Mouse (Mus musculus): ENCODE results near the gene Pth2.

GRCm38 (mm10) chr7:45191161-45191560 lies 10.4 kb downstream of the Pth2 start:
- TF ChIP-seq ETS1 (conservative IDR thresholded peaks at IDR 0.05; ENCODE audit: low read depth, low read length): no peak
- no peak for TF ChIP-seq CTCF (conservative IDR thresholded peaks at IDR 0.05 in 1 of 2, IDR thresholded peaks at IDR 0.05 in 1 of 2; ENCODE audit: low read depth in 2 of 2, low read length in 2 of 2)
- no peak for TF ChIP-seq GABPA (IDR thresholded peaks at IDR 0.05; ENCODE audit: insufficient replicate concordance, low read depth, low read length)
- no peak for TF ChIP-seq TCF12 (IDR thresholded peaks at IDR 0.05; ENCODE audit: low read depth, low read length)
- no peak for TF ChIP-seq MEF2A (IDR thresholded peaks at IDR 0.05; ENCODE audit: borderline replicate concordance, low read depth, low read length)
- TF ChIP-seq USF1 (IDR thresholded peaks at IDR 0.05; ENCODE audit: low read depth, low read length): no peak
- TF ChIP-seq POLR2A (IDR thresholded peaks at IDR 0.05; ENCODE audit: low read depth, low read length): no peak
- TF ChIP-seq HCFC1 (IDR thresholded peaks at IDR 0.05; ENCODE audit: low read depth, low read length): no peak
- TF ChIP-seq UBTF (IDR thresholded peaks at IDR 0.05; ENCODE audit: low read depth, low read length): no peak
- no peak for TF ChIP-seq ZC3H11A (IDR thresholded peaks at IDR 0.05; ENCODE audit: low read depth, low read length)
- TF ChIP-seq PAX5 (IDR thresholded peaks at IDR 0.05; ENCODE audit: low read length): no peak
